Mouse (Mus musculus) forebrain, embryonic 13.5 days (tissue): ENCODE results near the gene Svbp. TPM values are rescaled to one million over a fixed set of nuclear protein-coding genes. Genes with fewer than 3 reads are reported as not detected.

Source experiments
- ATAC-seq: fragments of 200-750 bp; cut with Nextera tagmentation; 2 replicates; pipeline ENCODE4 v1.8.0; 2017
- H3K27ac ChIP-seq: fragments of 300-500 bp; sonication (generic); 2 replicates; pipeline ENCODE4 v1.5.1; 2015; ENCODE audit warnings: inconsistent platforms, mild to moderate bottlenecking, moderate library complexity
- H3K27me3 ChIP-seq: fragments of 300-500 bp; sonication (generic); 2 replicates; pipeline ENCODE4 v1.6.1; 2015; ENCODE audit warnings: mild to moderate bottlenecking, inconsistent platforms
- H3K36me3 ChIP-seq: fragments of 300-500 bp; sonication (generic); 2 replicates; pipeline ENCODE4 v1.6.1; 2015; ENCODE audit warnings: mild to moderate bottlenecking, inconsistent platforms; ENCODE audit not compliant: poor library complexity, severe bottlenecking
- H3K4me1 ChIP-seq: fragments of 300-500 bp; sonication (generic); 2 replicates; pipeline ENCODE4 v1.6.1; 2015; ENCODE audit warnings: inconsistent platforms
- H3K4me2 ChIP-seq: fragments of 300-500 bp; sonication (generic); 2 replicates; pipeline ENCODE4 v1.6.1; 2015; ENCODE audit warnings: inconsistent platforms, mild to moderate bottlenecking, moderate library complexity
- H3K4me3 ChIP-seq: fragments of 300-500 bp; sonication (generic); 2 replicates; pipeline ENCODE4 v1.5.1; 2015; ENCODE audit warnings: mild to moderate bottlenecking, inconsistent platforms
- H3K9ac ChIP-seq: fragments of 300-500 bp; sonication (generic); 2 replicates; pipeline ENCODE4 v1.6.1; 2015; ENCODE audit warnings: mild to moderate bottlenecking, inconsistent platforms
- H3K9me3 ChIP-seq: fragments of 300-500 bp; sonication (generic); replicated peaks from 2 replicates; pipeline ENCODE4 v1.6.1; 2016; ENCODE audit warnings: inconsistent platforms
- WGBS: fragments of 180-500 bp; shearing (Covaris S2); methylation state at CpG from one replicate; pipeline ENCODE4 v1.1.7; 2015; 5-methylcytosine and 5-hydroxymethylcytosine counted together
- polyA plus RNA-seq: library from polyadenylated mRNA; unstranded; fragments of >200 nt; fragmentation: Nextera tagmentation; extraction: Ambion mirVana; gene quantifications from 2 replicates; pipeline ENCODE4 v1.2.1, GENCODE M21; 2015

Gene Svbp
- polyA plus RNA-seq, 1 experiment from 2014 or later = 215 TPM

DNA sequence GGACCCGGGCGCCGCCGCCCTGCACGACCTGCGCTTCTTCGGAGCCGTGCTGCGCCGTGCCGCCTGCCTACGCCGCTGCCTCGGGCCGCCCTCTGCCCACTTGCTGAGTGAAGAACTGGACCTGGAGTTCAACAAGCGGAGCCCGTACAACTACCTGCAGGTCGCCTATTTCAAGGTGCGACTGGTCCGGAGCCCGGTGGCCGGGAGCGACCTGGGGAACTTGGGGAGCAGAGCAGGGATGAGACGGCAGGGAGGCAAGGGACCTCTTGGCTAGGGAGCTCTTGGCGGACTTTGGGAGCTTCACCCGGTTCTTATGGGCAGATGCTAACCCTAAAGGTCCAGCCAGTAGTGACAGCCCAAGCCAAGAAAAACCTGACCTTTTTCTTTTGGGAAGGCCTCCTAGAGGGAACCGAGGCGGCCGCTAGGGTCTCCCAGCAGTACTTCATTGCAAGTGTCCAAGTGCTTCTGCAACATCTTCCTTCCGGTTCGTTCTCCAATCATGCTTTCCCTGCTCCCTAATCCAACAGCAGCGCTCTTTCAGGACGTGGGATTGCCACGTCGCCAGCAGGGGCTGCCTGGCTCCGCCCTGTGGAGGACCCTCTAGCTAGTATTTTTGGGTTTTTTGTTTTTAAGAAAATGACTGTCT is 38.3 kb downstream of the Svbp start:
- Histone ChIP-seq H3K4me3 (peak overlapping the region; percentile 88), H3K27ac (0 out of 2 replicates have a peak overlapping the region, but pooled peaks have one; percentile 64), H3K27me3 (no peaks in the 10 kb centered on the region), H3K4me1 (peaks cover 27% of the 10 kb centered on the region), H3K36me3 (peaks cover 17% of the 10 kb centered on the region), H3K9ac (peak overlapping the region; percentile 84), H3K4me2 (peak overlapping the region; percentile 92), H3K9me3 (no peaks in the 10 kb centered on the region)
- WGBS = under 1% methylated on average over 36 of the region's 36 CpGs
- ATAC-seq = peak; percentile 13; the same call in 1 of the 2 replicates

DNA sequence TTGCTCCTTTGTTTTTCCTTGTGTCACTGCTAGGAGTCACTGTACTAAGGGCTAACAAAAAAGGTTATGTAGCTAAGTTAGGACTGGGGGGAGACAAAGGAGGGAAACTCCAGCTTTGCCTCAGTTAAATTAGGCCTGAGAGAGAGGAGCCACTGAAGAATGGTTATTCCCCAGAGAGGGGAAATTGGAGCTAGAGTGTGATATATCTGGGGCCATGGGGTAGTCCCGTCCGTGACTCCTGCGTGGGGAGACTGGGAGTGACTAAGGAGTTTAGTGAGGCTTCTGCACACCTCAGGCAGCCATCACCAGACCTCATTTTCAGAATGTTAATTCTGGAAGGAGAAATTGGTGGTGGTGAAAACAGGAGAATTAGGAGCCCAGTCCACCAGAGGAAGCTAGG is 39.2 kb downstream of the Svbp start:
- Histone ChIP-seq H3K4me2 (peak overlapping the region; percentile 92), H3K27ac (no peak overlapping the region), H3K9me3 (no peaks in the 10 kb centered on the region), H3K4me1 (peaks cover 29% of the 10 kb centered on the region), H3K4me3 (peak overlapping the region; percentile 88; the same call in 1 of the 2 replicates), H3K27me3 (no peaks in the 10 kb centered on the region), H3K9ac (no peak overlapping the region), H3K36me3 (peaks cover 13% of the 10 kb centered on the region; the same call in 1 of the 2 replicates)
- WGBS = 92% methylated on average over 3 of the region's 3 CpGs
- ATAC-seq = no peak

DNA sequence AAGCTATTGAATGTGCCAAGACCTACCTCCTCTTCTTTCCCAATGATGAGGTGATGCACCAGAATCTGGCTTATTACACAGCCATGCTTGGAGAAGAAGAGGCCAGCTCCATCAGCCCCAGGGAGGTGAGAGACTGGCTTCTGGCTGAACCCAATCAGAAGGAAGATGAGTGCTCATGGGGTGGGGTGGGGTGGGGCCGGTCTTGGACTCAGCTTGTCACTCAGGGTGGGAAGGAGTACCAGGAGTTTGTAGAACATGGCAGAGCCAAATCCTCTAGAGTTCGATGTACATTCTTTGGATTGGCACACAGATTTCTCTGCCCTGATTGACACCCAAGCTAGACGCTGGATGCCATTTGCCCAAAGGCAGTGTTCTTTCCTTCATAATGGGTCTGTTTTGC is 43.6 kb downstream of the Svbp start:
- peaks cover 20% of the 10 kb centered on the region for H3K4me1 ChIP-seq
- no peak overlapping the region for H3K4me2 ChIP-seq
- no peak overlapping the region for H3K9ac ChIP-seq
- ATAC-seq = 0 out of 2 replicates have a peak, but pooled peaks have one; percentile 14
- WGBS = 83% methylated on average over 3 of the region's 3 CpGs
- no peak overlapping the region for H3K27ac ChIP-seq
- peaks cover 35% of the 10 kb centered on the region for H3K36me3 ChIP-seq
- no peaks in the 10 kb centered on the region for H3K9me3 ChIP-seq
- no peak overlapping the region for H3K4me3 ChIP-seq
- H3K27me3 ChIP-seq = no peaks in the 10 kb centered on the region

DNA sequence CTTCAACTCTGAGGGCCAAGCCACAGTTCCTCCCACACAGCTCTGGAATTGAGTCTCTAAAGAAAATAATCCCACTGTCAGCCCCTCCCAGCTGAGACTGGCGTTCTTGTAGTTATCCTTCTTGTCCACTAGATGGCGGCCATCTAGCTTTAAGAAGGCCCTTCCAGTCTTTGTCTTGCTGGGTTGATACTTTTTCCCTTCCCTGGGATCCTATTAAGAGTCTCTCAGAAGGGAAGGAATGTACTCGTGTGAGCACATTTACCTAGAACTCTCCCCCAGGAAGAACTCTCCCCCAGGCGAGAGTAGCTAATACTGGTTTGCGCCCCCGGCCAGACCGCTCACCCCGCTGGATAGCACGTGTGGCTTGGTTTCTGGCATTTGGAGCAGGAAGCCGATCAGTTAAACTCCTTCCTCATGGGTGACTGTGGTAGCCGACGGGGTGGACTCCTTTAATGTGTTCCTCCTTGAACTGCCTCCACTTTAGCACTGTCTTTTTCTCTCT is 44.1 kb downstream of the Svbp start:
- Histone ChIP-seq H3K4me3 (no peak overlapping the region), H3K9me3 (no peaks in the 10 kb centered on the region), H3K9ac (peak overlapping the region; percentile 2; the same call in 1 of the 2 replicates), H3K27me3 (no peaks in the 10 kb centered on the region), H3K36me3 (peaks cover 41% of the 10 kb centered on the region), H3K27ac (peak overlapping the region; percentile 73), H3K4me2 (peak overlapping the region; percentile 17; the same call in 1 of the 2 replicates), H3K4me1 (peaks cover 15% of the 10 kb centered on the region; the same call in 1 of the 2 replicates)
- peak; percentile 87 for ATAC-seq
- WGBS = 40% methylated on average over 12 of the region's 12 CpGs

DNA sequence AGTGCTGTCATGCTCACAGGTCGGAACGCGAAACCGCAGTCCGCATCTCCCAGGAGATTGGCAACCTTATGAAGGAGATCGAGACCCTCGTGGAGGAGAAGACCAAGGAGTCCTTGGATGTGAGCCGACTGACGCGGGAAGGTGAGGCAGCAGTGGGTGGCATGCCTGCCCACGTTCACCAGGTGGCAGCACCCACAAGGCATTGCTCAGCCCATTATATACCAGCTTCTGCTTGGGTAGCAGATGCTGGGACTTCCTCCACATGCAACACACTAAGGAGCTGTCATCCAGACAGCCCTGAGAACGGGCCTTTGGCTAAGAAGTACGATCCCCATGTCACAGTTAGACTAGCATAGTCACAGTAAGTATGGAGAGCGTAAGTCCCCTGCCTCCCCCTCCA is 46.6 kb downstream of the Svbp start:
- Histone ChIP-seq H3K36me3 (peaks cover 52% of the 10 kb centered on the region), H3K27ac (no peak overlapping the region), H3K9me3 (no peaks in the 10 kb centered on the region), H3K27me3 (no peaks in the 10 kb centered on the region), H3K9ac (no peak overlapping the region; the same call in 1 of the 2 replicates), H3K4me1 (peaks cover 19% of the 10 kb centered on the region), H3K4me3 (no peak overlapping the region), H3K4me2 (no peak overlapping the region)
- 0 out of 2 replicates have a peak, but pooled peaks have one; percentile 2 for ATAC-seq
- WGBS = 87% methylated on average over 14 of the region's 14 CpGs

DNA sequence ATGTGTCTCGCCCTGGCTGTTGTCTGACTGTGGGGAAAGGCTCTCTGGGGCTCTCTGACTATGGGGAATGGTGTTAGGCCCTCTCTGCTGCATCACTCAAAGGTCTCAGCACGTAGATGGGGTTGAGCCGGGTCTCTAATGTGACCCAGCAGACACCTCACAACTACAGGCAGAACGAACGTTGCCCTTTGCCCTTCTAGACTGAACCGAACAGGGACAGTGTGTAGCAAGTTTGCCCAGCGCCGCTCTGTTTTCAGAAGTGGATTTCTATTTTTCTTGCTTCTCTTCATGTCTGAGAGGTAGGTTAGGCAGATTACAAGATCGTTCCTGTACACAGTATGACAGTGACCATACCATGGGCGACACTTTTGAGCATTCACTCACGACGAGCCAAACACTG is 47.5 kb downstream of the Svbp start:
- H3K36me3 ChIP-seq = peaks cover 48% of the 10 kb centered on the region
- H3K4me3 ChIP-seq = no peak overlapping the region
- no peaks in the 10 kb centered on the region for H3K27me3 ChIP-seq
- peaks cover 28% of the 10 kb centered on the region for H3K4me1 ChIP-seq
- no peak overlapping the region for H3K4me2 ChIP-seq
- no peak for ATAC-seq
- no peaks in the 10 kb centered on the region for H3K9me3 ChIP-seq
- H3K27ac ChIP-seq = no peak overlapping the region; the same call in 1 of the 2 replicates
- WGBS = 91% methylated on average over 12 of the region's 12 CpGs
- peak overlapping the region; percentile 37; the same call in 1 of the 2 replicates for H3K9ac ChIP-seq

DNA sequence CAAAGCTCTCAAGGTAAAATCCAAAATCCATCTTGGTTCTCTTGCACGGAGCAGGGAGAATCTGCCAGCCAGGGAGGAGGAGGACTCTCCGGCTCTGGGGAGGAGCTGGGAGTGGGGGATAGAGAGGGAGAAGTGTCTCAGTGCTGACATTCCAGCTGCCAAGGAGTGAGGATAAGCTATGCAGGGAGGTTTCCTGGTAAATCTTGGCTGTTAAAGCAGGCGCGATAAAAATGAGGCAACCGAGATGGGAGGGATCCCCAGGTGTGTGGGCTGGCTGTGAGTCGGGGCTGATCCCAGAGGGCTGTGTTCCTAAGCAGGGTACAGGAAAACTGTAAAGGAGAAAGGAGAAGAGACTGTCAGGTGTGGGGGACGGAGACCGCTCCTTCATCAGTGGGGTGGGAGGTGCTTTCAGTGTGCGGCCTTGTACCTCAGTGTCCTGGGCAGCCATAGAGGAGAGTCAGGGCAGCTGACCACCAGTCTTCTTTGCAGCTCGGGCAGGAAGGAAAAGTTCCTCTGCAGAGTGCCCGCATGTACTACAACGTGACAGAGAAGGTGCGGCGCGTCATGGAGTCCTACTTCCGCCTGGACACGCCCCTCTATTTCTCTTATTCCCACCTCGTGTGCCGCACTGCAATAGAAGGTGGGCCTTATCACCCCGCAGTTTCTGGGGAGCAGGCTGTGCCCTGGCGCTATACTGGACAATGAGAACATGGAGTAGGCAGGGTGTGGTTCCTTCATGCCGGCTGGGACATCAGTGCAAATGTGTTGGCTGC is 49.5 kb downstream of the Svbp start:
- Histone ChIP-seq H3K9ac (no peak overlapping the region), H3K27ac (no peak overlapping the region), H3K4me3 (no peak overlapping the region), H3K4me2 (no peak overlapping the region), H3K36me3 (peaks cover 57% of the 10 kb centered on the region), H3K27me3 (no peaks in the 10 kb centered on the region), H3K4me1 (peaks cover 28% of the 10 kb centered on the region), H3K9me3 (no peaks in the 10 kb centered on the region)
- WGBS = 84% methylated on average over 22 of the region's 22 CpGs
- ATAC-seq = no peak

DNA sequence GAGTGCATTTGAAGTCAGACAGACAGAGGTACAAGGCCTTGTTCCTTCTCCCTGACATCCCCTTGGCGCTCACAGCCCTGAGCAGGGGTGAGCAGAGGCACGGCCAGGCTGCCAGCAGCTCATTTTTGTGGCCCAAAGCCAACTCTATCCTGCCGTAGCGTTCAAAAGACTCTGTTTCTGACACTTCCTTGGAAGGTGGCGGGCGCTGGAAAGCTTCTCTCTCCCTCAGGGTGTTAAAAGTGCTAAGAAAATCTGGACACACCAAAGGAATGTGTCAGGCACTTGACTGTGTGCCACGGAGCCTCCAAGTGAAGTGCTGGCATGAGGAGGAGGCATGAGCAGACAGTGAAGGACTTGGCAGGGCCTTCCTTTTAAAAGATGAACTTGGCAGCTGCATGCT is 50.5 kb downstream of the Svbp start:
- Histone ChIP-seq H3K9me3 (no peaks in the 10 kb centered on the region), H3K4me3 (no peak overlapping the region), H3K27me3 (no peaks in the 10 kb centered on the region), H3K9ac (no peak overlapping the region), H3K27ac (peak overlapping the region; percentile 8; the same call in 1 of the 2 replicates), H3K4me1 (peaks cover 27% of the 10 kb centered on the region), H3K36me3 (peaks cover 57% of the 10 kb centered on the region), H3K4me2 (no peak overlapping the region)
- 57% methylated on average over 7 of the region's 7 CpGs for WGBS
- ATAC-seq = no peak

DNA sequence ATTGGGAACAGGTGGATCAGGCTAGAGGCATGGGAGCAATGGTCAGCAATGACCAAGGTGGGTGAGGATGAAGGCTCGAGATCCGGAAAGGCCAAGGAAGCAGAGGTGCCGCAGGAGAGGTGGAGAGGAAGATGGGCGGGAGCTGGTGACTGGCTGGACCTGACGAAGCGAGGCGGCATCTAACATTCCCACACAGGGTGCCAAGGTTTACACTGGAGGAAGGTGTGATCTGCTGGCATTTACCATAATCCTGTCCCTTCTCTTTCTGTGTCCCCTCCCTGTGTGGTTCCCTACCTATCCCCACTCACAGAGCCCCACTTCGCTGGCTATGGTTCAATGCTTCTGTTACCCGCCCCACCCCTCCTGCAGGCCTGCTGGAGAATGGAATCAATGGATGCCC is 50.9 kb downstream of the Svbp start:
- Histone ChIP-seq H3K27ac (0 out of 2 replicates have a peak overlapping the region, but pooled peaks have one; percentile 8), H3K4me1 (peaks cover 27% of the 10 kb centered on the region), H3K36me3 (peaks cover 55% of the 10 kb centered on the region), H3K27me3 (no peaks in the 10 kb centered on the region), H3K4me2 (no peak overlapping the region), H3K4me3 (no peak overlapping the region), H3K9ac (no peak overlapping the region), H3K9me3 (no peaks in the 10 kb centered on the region)
- 85% methylated on average over 9 of the region's 9 CpGs for WGBS
- no peak for ATAC-seq

DNA sequence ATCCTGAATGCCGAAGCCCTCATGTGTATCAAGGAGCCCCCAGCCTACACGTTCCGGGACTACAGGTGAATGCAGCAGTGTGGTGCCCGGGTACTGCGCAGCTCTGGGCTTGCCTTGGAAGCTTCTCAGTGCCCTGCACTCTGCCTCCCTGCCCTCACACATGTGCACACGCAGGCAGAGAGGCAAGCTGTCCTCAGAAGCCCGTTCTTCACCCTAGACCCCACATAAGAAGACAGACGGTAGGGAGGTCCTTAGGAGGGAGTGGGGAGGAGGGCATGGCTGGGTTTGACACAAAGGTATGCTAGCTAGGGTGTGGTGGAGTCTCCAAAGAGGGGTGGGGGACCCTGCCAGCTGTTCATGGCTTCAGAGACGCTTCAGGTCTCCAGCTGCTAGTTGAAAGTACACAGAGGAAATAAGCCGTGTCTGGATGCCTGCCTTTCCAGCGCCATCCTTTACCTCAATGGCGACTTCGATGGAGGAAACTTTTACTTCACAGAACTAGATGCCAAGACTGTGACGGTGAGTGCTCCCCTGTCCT is 51.7 kb downstream of the Svbp start:
- H3K4me1 ChIP-seq = peaks cover 27% of the 10 kb centered on the region
- H3K27me3 ChIP-seq = no peaks in the 10 kb centered on the region
- 79% methylated on average over 14 of the region's 14 CpGs for WGBS
- ATAC-seq = no peak
- no peak overlapping the region for H3K4me2 ChIP-seq
- H3K9me3 ChIP-seq = no peaks in the 10 kb centered on the region
- H3K4me3 ChIP-seq = no peak overlapping the region
- H3K9ac ChIP-seq = no peak overlapping the region
- H3K27ac ChIP-seq = peak overlapping the region; percentile 35; the same call in 1 of the 2 replicates
- peaks cover 47% of the 10 kb centered on the region for H3K36me3 ChIP-seq

DNA sequence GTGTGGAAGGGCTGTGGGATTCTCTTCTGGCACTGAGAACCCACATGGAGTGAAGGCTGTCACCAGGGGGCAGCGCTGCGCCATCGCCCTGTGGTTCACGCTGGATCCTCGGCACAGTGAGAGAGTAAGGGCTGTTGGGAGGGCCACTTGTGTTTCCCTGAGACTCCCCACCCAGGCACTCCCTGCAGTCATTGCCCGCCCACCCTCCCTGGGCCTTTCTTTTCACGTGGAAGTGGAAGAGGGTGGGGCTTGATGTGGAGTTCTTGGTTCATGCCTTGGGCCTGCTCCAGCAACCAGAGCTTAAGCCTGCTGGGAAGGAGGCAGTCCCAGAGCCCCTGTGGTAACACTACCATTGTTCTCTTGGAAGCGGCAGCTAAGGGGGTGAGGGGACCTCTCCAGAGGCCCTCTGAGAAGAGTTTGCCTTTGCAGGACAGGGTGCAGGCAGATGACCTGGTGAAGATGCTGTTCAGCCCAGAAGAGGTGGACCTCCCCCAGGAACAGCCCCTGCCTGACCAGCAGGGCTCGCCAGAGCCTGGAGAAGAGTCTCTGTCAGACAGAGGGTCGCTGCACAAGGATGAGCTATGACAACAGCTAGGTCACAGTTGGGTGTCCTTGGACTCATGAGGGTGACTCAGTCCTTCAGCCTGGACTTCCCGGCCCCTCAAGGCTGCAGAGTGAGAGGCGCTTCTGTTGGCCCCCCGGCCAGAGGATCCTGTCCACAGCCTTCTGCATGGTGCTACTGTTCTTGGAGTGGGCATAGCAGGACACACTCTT is 52.5 kb downstream of the Svbp start:
- no peaks in the 10 kb centered on the region for H3K9me3 ChIP-seq
- WGBS = 25% methylated on average over 13 of the region's 13 CpGs
- peak overlapping the region; percentile 3; the same call in 1 of the 2 replicates for H3K4me2 ChIP-seq
- ATAC-seq = peak; percentile 84
- H3K9ac ChIP-seq = peak overlapping the region; percentile 30; the same call in 1 of the 2 replicates
- no peak overlapping the region for H3K4me3 ChIP-seq
- peaks cover 38% of the 10 kb centered on the region for H3K36me3 ChIP-seq
- H3K4me1 ChIP-seq = peaks cover 27% of the 10 kb centered on the region
- peak overlapping the region; percentile 65 for H3K27ac ChIP-seq
- no peaks in the 10 kb centered on the region for H3K27me3 ChIP-seq
